Mouse (Mus musculus) heart, embryonic 13.5 days (tissue): ENCODE measurements around the gene Spata2l. TPM values are rescaled to one million over a fixed set of nuclear protein-coding genes. Genes with fewer than 3 reads are reported as not detected.
"Not testable (repeated sequence)": the region's sequence is repeated elsewhere in the genome, so short reads cannot be mapped to it uniquely, and the experiment has no call there.

Source experiments
- ATAC-seq: fragments of 200-750 bp; cut with Nextera tagmentation; 2 replicates; pipeline ENCODE4 v1.8.0; 2017; ENCODE audit warnings: moderate TSS enrichment; ENCODE audit not compliant: insufficient number of reproducible peaks, low FRiP score, low TSS enrichment; ENCODE audit errors: extremely low read depth
- H3K27ac ChIP-seq: fragments of 300-500 bp; sonication (generic); replicated peaks from 2 replicates; pipeline ENCODE4 v1.5.1; 2015; ENCODE audit warnings: moderate library complexity, mild to moderate bottlenecking, inconsistent platforms
- H3K27me3 ChIP-seq: fragments of 300-500 bp; sonication (generic); replicated peaks from 2 replicates; pipeline ENCODE4 v1.6.1; 2015; ENCODE audit warnings: mild to moderate bottlenecking, inconsistent platforms
- H3K36me3 ChIP-seq: fragments of 300-500 bp; sonication (generic); 2 replicates; pipeline ENCODE4 v1.6.1; 2015; ENCODE audit warnings: mild to moderate bottlenecking, inconsistent platforms
- H3K4me1 ChIP-seq: fragments of 300-500 bp; sonication (generic); 2 replicates; pipeline ENCODE4 v1.6.1; 2015; ENCODE audit warnings: inconsistent platforms
- H3K4me2 ChIP-seq: fragments of 300-500 bp; sonication (generic); 2 replicates; pipeline ENCODE4 v1.6.1; 2015; ENCODE audit warnings: inconsistent platforms, mild to moderate bottlenecking, moderate library complexity
- H3K4me3 ChIP-seq: fragments of 300-500 bp; sonication (generic); 2 replicates; pipeline ENCODE4 v1.5.1; 2015; ENCODE audit warnings: moderate library complexity, mild to moderate bottlenecking, inconsistent platforms
- H3K9ac ChIP-seq: fragments of 300-500 bp; sonication (generic); 2 replicates; pipeline ENCODE4 v1.6.1; 2015; ENCODE audit warnings: inconsistent platforms, mild to moderate bottlenecking, moderate library complexity
- H3K9me3 ChIP-seq: fragments of 300-500 bp; sonication (generic); 2 replicates; pipeline ENCODE4 v1.6.1; 2016; ENCODE audit warnings: inconsistent platforms
- WGBS: fragments of 180-500 bp; shearing (Covaris S2); methylation state at CpG from one replicate; pipeline ENCODE4 v1.1.7; 2015; ENCODE audit warnings: mixed read lengths; 5-methylcytosine and 5-hydroxymethylcytosine counted together
- polyA plus RNA-seq: library from polyadenylated mRNA; unstranded; fragments of >200 nt; fragmentation: Nextera tagmentation; extraction: Ambion mirVana; gene quantifications from 2 replicates; pipeline ENCODE4 v1.2.1, GENCODE M21; 2015

Spata2l gene
- polyA plus RNA-seq, 1 experiment from 2014 or later = 3.1 TPM

- H3K9ac ChIP-seq = no peak overlapping the region
- H3K4me1 ChIP-seq = no peaks in the 10 kb centered on the region
- H3K27me3 ChIP-seq = no peaks in the 10 kb centered on the region
- H3K4me3 ChIP-seq = no peak overlapping the region
- 0 out of 2 replicates have a peak overlapping the region, but pooled peaks have one; percentile 8 for H3K27ac ChIP-seq
- no peak overlapping the region for H3K4me2 ChIP-seq
- 76% methylated on average over 14 of the region's 14 CpGs for WGBS
- peaks cover 84% of the 10 kb centered on the region for H3K36me3 ChIP-seq
- no peaks in the 10 kb centered on the region for H3K9me3 ChIP-seq
- ATAC-seq = no peak; the same call in 1 of the 2 replicates
Measured at GRCm38 (mm10) chr8:123267926-123268656, 32.1 kb upstream of the Spata2l start.

- not testable (repeated sequence) for H3K27ac ChIP-seq, ATAC-seq, H3K9ac ChIP-seq, H3K4me2 ChIP-seq, H3K27me3 ChIP-seq, H3K4me3 ChIP-seq, H3K9me3 ChIP-seq
- Histone ChIP-seq H3K36me3 (peaks cover 64% of the 10 kb centered on the region), H3K4me1 (peaks cover 24% of the 10 kb centered on the region)
- WGBS = 83% methylated on average over 8 of the region's 8 CpGs
Measured at GRCm38 (mm10) chr8:123257593-123257992, 21.6 kb upstream of the Spata2l start.

- H3K36me3 ChIP-seq = peaks cover 60% of the 10 kb centered on the region
- H3K9me3 ChIP-seq = no peaks in the 10 kb centered on the region
- WGBS = 84% methylated on average over 3 of the region's 3 CpGs
- H3K4me1 ChIP-seq = peaks cover 27% of the 10 kb centered on the region
- no peak overlapping the region for H3K4me2 ChIP-seq
- no peaks in the 10 kb centered on the region for H3K27me3 ChIP-seq
- no peak overlapping the region for H3K27ac ChIP-seq
- no peak overlapping the region for H3K4me3 ChIP-seq
- no peak overlapping the region for H3K9ac ChIP-seq
- ATAC-seq = no peak
Measured at GRCm38 (mm10) chr8:123257114-123257513, 21.1 kb upstream of the Spata2l start.

- H3K36me3 ChIP-seq = peaks cover 64% of the 10 kb centered on the region
- H3K27me3 ChIP-seq = no peaks in the 10 kb centered on the region
- WGBS = 63% methylated on average over 6 of the region's 6 CpGs
- H3K9ac ChIP-seq = peak overlapping the region; percentile 98
- no peaks in the 10 kb centered on the region for H3K9me3 ChIP-seq
- no peak overlapping the region for H3K27ac ChIP-seq
- no peak for ATAC-seq
- peak overlapping the region; percentile 88 for H3K4me3 ChIP-seq
- peak overlapping the region; percentile 96 for H3K4me2 ChIP-seq
- peaks cover 27% of the 10 kb centered on the region for H3K4me1 ChIP-seq
Measured at GRCm38 (mm10) chr8:123255170-123255569, 19.1 kb upstream of the Spata2l start.

- ATAC-seq = peak; percentile 88
- H3K36me3 ChIP-seq = peaks cover 64% of the 10 kb centered on the region
- H3K4me3 ChIP-seq = peak within 1 kb of the TSS; percentile 88
- under 1% methylated on average over 79 of the region's 99 CpGs for WGBS
- H3K9me3 ChIP-seq = no peaks in the 10 kb centered on the region
- H3K9ac ChIP-seq = peak within 1 kb of the TSS; percentile 98
- peaks cover 27% of the 10 kb centered on the region for H3K4me1 ChIP-seq
- peak within 1 kb of the TSS; percentile 96 for H3K4me2 ChIP-seq
- H3K27me3 ChIP-seq = no peaks in the 10 kb centered on the region
- H3K27ac ChIP-seq = peak within 1 kb of the TSS; percentile 90
Measured at GRCm38 (mm10) chr8:123254099-123254885, 18.3 kb upstream of the Spata2l start, which contains the start of the genes Zfp276 and Vps9d1. Gene Zfp276, plus strand, starts transcription at chr8:123254195. Gene Vps9d1, minus strand, starts transcription at chr8:123254348.

- Histone ChIP-seq H3K27me3 (no peaks in the 10 kb centered on the region), H3K27ac (peak overlapping the region; percentile 90), H3K4me2 (peak overlapping the region; percentile 96), H3K9ac (peak overlapping the region; percentile 98), H3K36me3 (peaks cover 64% of the 10 kb centered on the region), H3K4me3 (peak overlapping the region; percentile 88), H3K4me1 (peaks cover 27% of the 10 kb centered on the region), H3K9me3 (no peaks in the 10 kb centered on the region)
- peak; percentile 6; the same call in 1 of the 2 replicates for ATAC-seq
- WGBS = under 1% methylated on average over 30 of the region's 40 CpGs
Measured at GRCm38 (mm10) chr8:123253451-123254098, 17.5 kb upstream of the Spata2l start.

- ATAC-seq = no peak
- Histone ChIP-seq H3K27ac (peak overlapping the region; percentile 90; the same call in 1 of the 2 replicates), H3K9ac (peak overlapping the region; percentile 98), H3K27me3 (no peaks in the 10 kb centered on the region), H3K4me3 (peak overlapping the region; percentile 88), H3K4me1 (peaks cover 27% of the 10 kb centered on the region), H3K36me3 (peaks cover 64% of the 10 kb centered on the region), H3K9me3 (no peaks in the 10 kb centered on the region), H3K4me2 (peak overlapping the region; percentile 96)
- 48% methylated on average over 4 of the region's 4 CpGs for WGBS
Measured at GRCm38 (mm10) chr8:123252925-123253324, 16.9 kb upstream of the Spata2l start.

- H3K4me3 ChIP-seq = no peak overlapping the region
- H3K36me3 ChIP-seq = peaks cover 64% of the 10 kb centered on the region
- no peak overlapping the region for H3K27ac ChIP-seq
- H3K4me2 ChIP-seq = no peak overlapping the region
- H3K9me3 ChIP-seq = no peaks in the 10 kb centered on the region
- WGBS = 89% methylated on average over 5 of the region's 5 CpGs
- no peak overlapping the region for H3K9ac ChIP-seq
- H3K27me3 ChIP-seq = no peaks in the 10 kb centered on the region
- ATAC-seq = no peak
- H3K4me1 ChIP-seq = peaks cover 24% of the 10 kb centered on the region
Measured at GRCm38 (mm10) chr8:123250940-123251339, 14.9 kb upstream of the Spata2l start.

GRCm38 (mm10) chr8:123248596-123248995 lies 12.6 kb upstream of the Spata2l start:
- no peak overlapping the region for H3K4me2 ChIP-seq
- H3K4me1 ChIP-seq = peaks cover 12% of the 10 kb centered on the region
- H3K27me3 ChIP-seq = no peaks in the 10 kb centered on the region
- WGBS = 91% methylated on average over 8 of the region's 8 CpGs
- H3K9ac ChIP-seq = no peak overlapping the region
- H3K36me3 ChIP-seq = peaks cover 83% of the 10 kb centered on the region
- H3K27ac ChIP-seq = no peak overlapping the region
- ATAC-seq = no peak
- no peak overlapping the region for H3K4me3 ChIP-seq
- no peaks in the 10 kb centered on the region for H3K9me3 ChIP-seq

GRCm38 (mm10) chr8:123247748-123248147 lies 11.7 kb upstream of the Spata2l start:
- Histone ChIP-seq H3K4me3 (no peak overlapping the region), H3K4me2 (no peak overlapping the region), H3K27me3 (no peaks in the 10 kb centered on the region), H3K9me3 (no peaks in the 10 kb centered on the region), H3K36me3 (peaks cover 91% of the 10 kb centered on the region), H3K4me1 (peaks cover 5% of the 10 kb centered on the region), H3K27ac (no peak overlapping the region), H3K9ac (no peak overlapping the region)
- over 99% methylated on average over 6 of the region's 6 CpGs for WGBS
- ATAC-seq = no peak

GRCm38 (mm10) chr8:123245543-123245942 lies 9.5 kb upstream of the Spata2l start:
- Histone ChIP-seq H3K36me3 (peaks cover 89% of the 10 kb centered on the region), H3K4me3 (no peak overlapping the region), H3K9me3 (no peaks in the 10 kb centered on the region), H3K27me3 (no peaks in the 10 kb centered on the region), H3K27ac (no peak overlapping the region), H3K4me1 (no peaks in the 10 kb centered on the region), H3K4me2 (no peak overlapping the region), H3K9ac (no peak overlapping the region)
- no peak for ATAC-seq
- 79% methylated on average over 12 of the region's 12 CpGs for WGBS
